Mouse (Mus musculus): ENCODE measurements around the gene Gm5624. TPM values are rescaled to one million over a fixed set of nuclear protein-coding genes. Genes with fewer than 3 reads are reported as not detected.
"Not testable (repeated sequence)": the region's sequence is repeated elsewhere in the genome, so short reads cannot be mapped to it uniquely, and the experiment has no call there.

Gene Gm5624
- total RNA-seq (2014; fragmentation: Nextera tagmentation) (13.8 and 20.4 TPM in 2 replicates), total RNA-seq (2017) (18.2 and 20.5 TPM in 2 replicates), polyA plus RNA-seq (2012) (0.85 and 1.0 TPM in 2 replicates)

GRCm38 (mm10) chr14:44627737-44628136 lies at the start of gene Gm5624:
Gene Gm5624 (minus strand): TSS chr14:44627938.
- DNase-seq (ENCODE audit: low spot score); H3K36me3 ChIP-seq (replicated peaks); H3K4me1 ChIP-seq (ENCODE audit: insufficient read depth, low read depth, low read length); H3K4me3 ChIP-seq (ENCODE audit: low read depth, low read length); H3K27me3 ChIP-seq (ENCODE audit: insufficient read depth, low read length); H3K9me3 ChIP-seq (replicated peaks): not testable (repeated sequence)
- peak; percentile 45; the same call in 1 of the 2 replicates for ATAC-seq (ENCODE audit: extremely low read depth, insufficient number of reproducible peaks, low FRiP score, poor library complexity, severe bottlenecking)

- H3K4me1 ChIP-seq (ENCODE audit: insufficient read depth, low read depth, low read length); DNase-seq (ENCODE audit: low spot score); H3K36me3 ChIP-seq (replicated peaks); H3K27me3 ChIP-seq (ENCODE audit: insufficient read depth, low read length); H3K9me3 ChIP-seq (replicated peaks); ATAC-seq (ENCODE audit: extremely low read depth, insufficient number of reproducible peaks, low FRiP score, poor library complexity, severe bottlenecking); H3K4me3 ChIP-seq (ENCODE audit: low read depth, low read length): not testable (repeated sequence)
These were observed 36.0 kb downstream of the Gm5624 start for GRCm38 (mm10) chr14:44591765-44592164.

GRCm38 (mm10) chr14:44582853-44583252 lies 44.9 kb downstream of the Gm5624 start, which contains the start of gene Gm8247:
Gene Gm8247 (plus strand): TSS chr14:44583153.
- DNase-seq (ENCODE audit: low spot score); H3K4me1 ChIP-seq (ENCODE audit: insufficient read depth, low read depth, low read length); ATAC-seq (ENCODE audit: extremely low read depth, insufficient number of reproducible peaks, low FRiP score, poor library complexity, severe bottlenecking); H3K9me3 ChIP-seq (replicated peaks); H3K27me3 ChIP-seq (ENCODE audit: insufficient read depth, low read length); H3K36me3 ChIP-seq (replicated peaks); H3K4me3 ChIP-seq (ENCODE audit: low read depth, low read length): not testable (repeated sequence)

GRCm38 (mm10) chr14:44547961-44548360 lies 79.8 kb downstream of the Gm5624 start:
- not testable (repeated sequence) for DNase-seq (ENCODE audit: low spot score); ATAC-seq (ENCODE audit: extremely low read depth, insufficient number of reproducible peaks, low FRiP score, poor library complexity, severe bottlenecking)

GRCm38 (mm10) chr14:44517976-44518375 lies 109.8 kb downstream of the Gm5624 start, which contains the start of gene Gm17093:
Gene Gm17093 (plus strand): TSS chr14:44518276.
- H3K27me3 ChIP-seq (ENCODE audit: insufficient read depth, low read length); H3K4me1 ChIP-seq (ENCODE audit: insufficient read depth, low read depth, low read length); DNase-seq (ENCODE audit: low spot score); H3K36me3 ChIP-seq (replicated peaks); H3K9me3 ChIP-seq (replicated peaks); H3K4me3 ChIP-seq (ENCODE audit: low read depth, low read length); ATAC-seq (ENCODE audit: extremely low read depth, insufficient number of reproducible peaks, low FRiP score, poor library complexity, severe bottlenecking): not testable (repeated sequence)

More at GRCm38 (mm10) chr14:44547961-44548360, 79.8 kb downstream of the Gm5624 start:
- not testable (repeated sequence) for H3K27me3 ChIP-seq (ENCODE audit: insufficient read depth, low read length); H3K36me3 ChIP-seq (replicated peaks); H3K9me3 ChIP-seq (replicated peaks); H3K4me1 ChIP-seq (ENCODE audit: insufficient read depth, low read depth, low read length); H3K4me3 ChIP-seq (ENCODE audit: low read depth, low read length)

Other genes with a start within 250 kb of the Gm5624 start
- gene Gm3371, start 217.2 kb downstream of the Gm5624 start, total RNA-seq (2014; fragmentation: Nextera tagmentation), result not detected in 2 replicates
- not detected in 2 replicates for gene Gm3371, start 217.2 kb downstream of the Gm5624 start, total RNA-seq (2017)
- not detected in 2 replicates for gene Gm3371, start 217.2 kb downstream of the Gm5624 start, polyA plus RNA-seq (2012)
- gene Gm8232, start 194.3 kb downstream of the Gm5624 start, total RNA-seq (2014; fragmentation: Nextera tagmentation), result not detected in 2 replicates
- gene Gm8232, start 194.3 kb downstream of the Gm5624 start, total RNA-seq (2017), result 0.11 TPM in 1 of 2 replicates, not detected in the other
- not detected in 2 replicates for gene Gm8232, start 194.3 kb downstream of the Gm5624 start, polyA plus RNA-seq (2012)
- gene BC061237, start 135.5 kb downstream of the Gm5624 start, total RNA-seq (2014; fragmentation: Nextera tagmentation), result not detected in 2 replicates
- gene BC061237, start 135.5 kb downstream of the Gm5624 start, total RNA-seq (2017), result not detected in 2 replicates
- not detected in 2 replicates for gene BC061237, start 135.5 kb downstream of the Gm5624 start, polyA plus RNA-seq (2012)
- gene Gm17093, start 109.7 kb downstream of the Gm5624 start, total RNA-seq (2014; fragmentation: Nextera tagmentation), result not detected in 2 replicates
- not detected in 2 replicates for gene Gm17093, start 109.7 kb downstream of the Gm5624 start, total RNA-seq (2017)
- not detected in 2 replicates for gene Gm17093, start 109.7 kb downstream of the Gm5624 start, polyA plus RNA-seq (2012)
- not detected in 2 replicates for gene Gm8247, start 44.8 kb downstream of the Gm5624 start, total RNA-seq (2014; fragmentation: Nextera tagmentation)
- gene Gm8247, start 44.8 kb downstream of the Gm5624 start, total RNA-seq (2017), result not detected in 2 replicates
- gene Gm8247, start 44.8 kb downstream of the Gm5624 start, polyA plus RNA-seq (2012), result not detected in 2 replicates
- gene Gm8257, start 78.5 kb upstream of the Gm5624 start, total RNA-seq (2014; fragmentation: Nextera tagmentation), result 2.9 TPM in 1 of 2 replicates, not detected in the other
- gene Gm8257, start 78.5 kb upstream of the Gm5624 start, total RNA-seq (2017), result 0.11 TPM in 1 of 2 replicates, not detected in the other
- gene Gm8257, start 78.5 kb upstream of the Gm5624 start, polyA plus RNA-seq (2012), result not detected in 2 replicates
- 0.63 TPM in 1 of 2 replicates, not detected in the other for gene Gm8267, start 122.4 kb upstream of the Gm5624 start, total RNA-seq (2014; fragmentation: Nextera tagmentation)
- gene Gm8267, start 122.4 kb upstream of the Gm5624 start, total RNA-seq (2017), result 0.05 TPM in 1 of 2 replicates, not detected in the other
- gene Gm8267, start 122.4 kb upstream of the Gm5624 start, polyA plus RNA-seq (2012), result not detected in 2 replicates
- not detected in 2 replicates for gene Ptgdr, start 231.4 kb upstream of the Gm5624 start, total RNA-seq (2014; fragmentation: Nextera tagmentation)
- gene Ptgdr, start 231.4 kb upstream of the Gm5624 start, total RNA-seq (2017), result 0.11 TPM in 1 of 2 replicates, not detected in the other
- not detected in 2 replicates for gene Ptgdr, start 231.4 kb upstream of the Gm5624 start, polyA plus RNA-seq (2012)